Mouse (Mus musculus) erythroblast, embryonic 14.5 days (primary cell): ENCODE data around the gene Mgst3.

Experiments used
- GATA1 ChIP-seq: IDR thresholded peaks from 2 replicates; pipeline ENCODE4 v1.6.1; 2012; ENCODE audit warnings: low read length, inconsistent platforms, mixed read lengths
- TAL1 ChIP-seq: IDR thresholded peaks from 3 replicates; pipeline ENCODE4 v1.6.1; 2012; ENCODE audit warnings: low read length, inconsistent platforms, mixed read lengths

DNA sequence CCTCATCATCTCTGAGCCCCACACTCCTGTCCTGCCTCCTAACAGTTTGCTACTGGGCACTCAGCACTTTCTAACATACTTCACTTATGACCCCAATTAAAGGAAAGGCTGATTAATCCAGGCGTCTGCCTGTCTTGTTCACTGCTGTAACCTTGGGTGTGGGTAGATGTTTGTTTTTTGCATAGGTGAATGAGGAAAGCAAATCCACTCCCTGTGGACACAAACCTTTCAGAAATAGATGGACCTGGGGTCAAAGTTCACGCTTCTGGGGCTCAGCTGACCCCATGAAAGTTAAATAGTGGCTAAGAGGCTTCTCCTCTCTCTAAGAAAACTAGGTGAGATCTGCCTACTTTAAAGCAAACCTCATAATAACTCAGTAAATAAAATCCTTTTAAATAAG is 18.7 kb downstream of the Mgst3 start:
- TF ChIP-seq TAL1 = no peak
- no peak for TF ChIP-seq GATA1
